Mouse (Mus musculus): Measurements from ENCODE around the gene Ptpa. TPM values are rescaled to one million over a fixed set of nuclear protein-coding genes. Genes with fewer than 3 reads are reported as not detected.

Gene Ptpa
- polyA plus RNA-seq, 1 experiment from 2014 or later: 86.7 TPM

DNA sequence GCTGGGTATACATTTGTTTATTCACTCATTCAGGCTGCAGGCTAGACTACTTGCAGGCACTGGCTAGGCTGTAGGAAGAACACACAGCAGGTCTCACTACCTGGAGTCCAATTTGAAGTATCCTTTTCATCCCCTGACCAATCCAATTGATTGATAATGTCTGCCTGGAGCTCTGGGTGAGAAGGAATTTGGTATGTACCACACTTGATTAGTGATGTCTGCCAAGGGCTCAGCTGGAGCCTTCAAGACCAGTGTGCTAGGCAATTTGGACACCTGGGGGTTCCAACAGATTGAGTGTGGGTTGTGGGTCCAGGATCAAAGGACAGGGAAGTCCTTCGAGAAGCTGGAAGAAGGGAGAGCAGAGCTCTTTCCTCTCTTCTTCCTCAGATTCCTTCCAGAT is 62.7 kb downstream of the Ptpa start:
- peaks cover 6% of the 10 kb centered on the region for H3K4me1 ChIP-seq (ENCODE audit: control insufficient read depth, insufficient read depth, low read length)
- H3K27me3 ChIP-seq (ENCODE audit: control insufficient read depth, insufficient read depth, low read length): no peaks in the 10 kb centered on the region
- no peak overlapping the region for H3K27ac ChIP-seq (replicated peaks; ENCODE audit: low read depth, low read length)
- no peak overlapping the region for H3K4me3 ChIP-seq (replicated peaks; ENCODE audit: low read depth, low read length)
- DNase-seq: no peak
- WGBS: 91% methylated on average over 1 of the region's 1 CpGs
- no peak for ATAC-seq (ENCODE audit: low FRiP score, low TSS enrichment)
- H3K36me3 ChIP-seq (ENCODE audit: control insufficient read depth, insufficient read depth, low read length): no peaks in the 10 kb centered on the region
- no peak overlapping the region for H3K4me2 ChIP-seq (ENCODE audit: low read length)
- H3K9ac ChIP-seq (replicated peaks; ENCODE audit: low read length): no peak overlapping the region
- no peaks in the 10 kb centered on the region for H3K9me3 ChIP-seq (ENCODE audit: control insufficient read depth, low read length)

DNA sequence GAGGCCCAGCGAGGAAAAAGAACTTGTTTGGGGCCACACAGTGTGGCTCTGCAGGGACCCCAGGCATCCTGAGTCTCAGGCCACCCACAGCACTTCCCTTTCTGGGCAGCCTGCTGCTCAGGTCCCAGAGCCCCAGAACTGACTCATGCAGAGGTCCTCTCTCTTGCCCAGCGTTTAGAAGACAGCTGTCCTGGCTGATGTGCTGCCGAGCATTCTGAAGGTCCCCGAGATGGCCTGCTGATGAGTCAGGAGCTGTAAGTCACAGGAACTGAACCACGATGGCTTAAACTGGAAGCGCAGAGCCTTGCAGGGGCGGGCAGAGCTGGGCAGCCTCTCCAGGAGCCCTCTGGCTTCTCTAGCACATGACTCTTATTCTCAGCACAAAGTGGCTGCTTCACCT is 71.8 kb downstream of the Ptpa start:
- WGBS: 34% methylated on average over 7 of the region's 7 CpGs
- no peak overlapping the region for H3K4me3 ChIP-seq (replicated peaks; ENCODE audit: low read depth, low read length)
- no peak overlapping the region for H3K27ac ChIP-seq (replicated peaks; ENCODE audit: low read depth, low read length)
- H3K4me1 ChIP-seq (ENCODE audit: control insufficient read depth, insufficient read depth, low read length): no peaks in the 10 kb centered on the region
- H3K9me3 ChIP-seq (ENCODE audit: control insufficient read depth, low read length): no peaks in the 10 kb centered on the region
- no peak overlapping the region for H3K4me2 ChIP-seq (ENCODE audit: low read length)
- H3K27me3 ChIP-seq (ENCODE audit: control insufficient read depth, insufficient read depth, low read length): no peaks in the 10 kb centered on the region
- DNase-seq (no peak), ATAC-seq (ENCODE audit: low FRiP score, low TSS enrichment) (no peak)
- H3K9ac ChIP-seq (replicated peaks; ENCODE audit: low read length): no peak overlapping the region
- H3K36me3 ChIP-seq (ENCODE audit: control insufficient read depth, insufficient read depth, low read length): no peaks in the 10 kb centered on the region

DNA sequence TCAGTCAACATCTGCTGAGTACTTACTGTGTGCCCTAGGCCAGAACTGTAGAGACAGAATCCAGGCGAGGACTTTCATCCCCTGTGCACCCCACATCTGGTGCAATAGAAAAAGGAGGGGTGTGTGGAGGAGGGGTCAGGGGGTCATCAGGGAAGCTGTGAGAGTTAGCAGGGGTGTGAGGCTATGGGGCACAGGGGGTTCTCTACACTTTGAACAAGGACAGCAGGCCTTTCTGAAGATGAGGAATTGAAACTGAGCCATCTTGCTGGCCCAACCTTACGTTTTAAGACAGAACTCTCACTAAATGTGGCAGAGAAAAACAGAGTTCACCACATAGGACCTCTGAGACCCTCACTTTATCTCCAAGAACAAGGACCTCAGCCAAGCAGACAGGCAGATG is 74.5 kb downstream of the Ptpa start:
- Histone ChIP-seq H3K9me3 (ENCODE audit: control insufficient read depth, low read length) (no peaks in the 10 kb centered on the region), H3K36me3 (ENCODE audit: control insufficient read depth, insufficient read depth, low read length) (no peaks in the 10 kb centered on the region), H3K27me3 (ENCODE audit: control insufficient read depth, insufficient read depth, low read length) (no peaks in the 10 kb centered on the region), H3K4me2 (ENCODE audit: low read length) (no peak overlapping the region), H3K27ac (replicated peaks; ENCODE audit: low read depth, low read length) (no peak overlapping the region), H3K9ac (replicated peaks; ENCODE audit: low read length) (no peak overlapping the region), H3K4me3 (replicated peaks; ENCODE audit: low read depth, low read length) (no peak overlapping the region), H3K4me1 (ENCODE audit: control insufficient read depth, insufficient read depth, low read length) (no peaks in the 10 kb centered on the region)
- no peak for DNase-seq
- ATAC-seq (ENCODE audit: low FRiP score, low TSS enrichment): no peak
- 89% methylated on average over 2 of the region's 2 CpGs for WGBS

DNA sequence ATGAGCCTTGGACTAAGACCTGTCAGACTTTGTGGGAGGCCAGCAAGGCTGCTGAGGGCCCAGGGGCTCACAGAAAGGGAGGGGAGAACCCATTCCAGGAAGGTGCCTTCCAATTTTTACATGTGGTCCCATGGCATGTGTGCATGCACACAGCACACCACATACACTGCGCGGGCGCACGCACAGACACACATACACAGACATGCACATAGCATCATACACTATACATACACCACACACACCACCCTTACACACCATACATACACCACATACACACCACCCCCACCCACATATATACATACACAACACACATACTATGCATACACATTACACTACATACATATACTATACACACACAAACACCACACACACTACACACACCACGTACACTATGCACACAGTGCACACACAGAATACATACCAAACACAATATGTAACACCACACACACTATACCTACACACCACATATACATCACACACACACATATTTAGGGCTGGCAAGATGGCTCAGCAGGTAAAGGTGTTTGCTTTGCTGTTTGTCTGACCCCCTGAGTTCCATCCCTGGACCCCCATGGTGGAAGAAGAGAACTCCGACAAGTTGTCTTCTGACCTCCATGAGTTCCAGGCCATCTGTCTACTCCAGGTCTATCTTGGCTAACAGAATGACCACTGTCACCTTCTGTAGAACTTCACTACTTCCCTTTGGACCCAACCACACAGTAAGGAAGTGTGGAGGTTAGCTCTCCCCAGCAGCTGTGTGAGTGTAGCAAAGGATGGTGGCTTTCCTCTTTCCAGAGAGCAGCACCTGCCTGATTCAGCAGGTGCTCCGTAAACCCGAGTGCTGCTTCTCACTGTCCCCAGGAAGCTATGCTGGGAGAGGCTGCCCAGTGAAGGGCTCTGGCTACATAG is 79.4 kb downstream of the Ptpa start:
- no peak overlapping the region for H3K4me3 ChIP-seq (replicated peaks; ENCODE audit: low read depth, low read length)
- 0 out of 2 replicates have a peak, but pooled peaks cover 3% of the 10 kb centered on the region for H3K4me1 ChIP-seq (ENCODE audit: control insufficient read depth, insufficient read depth, low read length)
- H3K9ac ChIP-seq (replicated peaks; ENCODE audit: low read length): no peak overlapping the region
- H3K9me3 ChIP-seq (ENCODE audit: control insufficient read depth, low read length): no peaks in the 10 kb centered on the region
- 76% methylated on average over 8 of the region's 8 CpGs for WGBS
- peak overlapping the region; percentile 62; the same call in 1 of the 2 replicates for H3K4me2 ChIP-seq (ENCODE audit: low read length)
- H3K27me3 ChIP-seq (ENCODE audit: control insufficient read depth, insufficient read depth, low read length): no peaks in the 10 kb centered on the region
- H3K36me3 ChIP-seq (ENCODE audit: control insufficient read depth, insufficient read depth, low read length): no peaks in the 10 kb centered on the region
- peak; percentile 26; the same call in 1 of the 2 replicates for ATAC-seq (ENCODE audit: low FRiP score, low TSS enrichment)
- H3K27ac ChIP-seq (replicated peaks; ENCODE audit: low read depth, low read length): no peak overlapping the region
- DNase-seq: no peak

GRCm38 (mm10) chr2:30495909-30496861 is 80.3 kb downstream of the Ptpa start:
- H3K4me2 ChIP-seq (ENCODE audit: low read length): peak overlapping the region; percentile 62
- WGBS: 25% methylated on average over 22 of the region's 22 CpGs
- peak overlapping the region; percentile 30 for H3K4me3 ChIP-seq (replicated peaks; ENCODE audit: low read depth, low read length)
- no peaks in the 10 kb centered on the region for H3K27me3 ChIP-seq (ENCODE audit: control insufficient read depth, insufficient read depth, low read length)
- H3K36me3 ChIP-seq (ENCODE audit: control insufficient read depth, insufficient read depth, low read length): no peaks in the 10 kb centered on the region
- ATAC-seq (ENCODE audit: low FRiP score, low TSS enrichment): peak; percentile 93
- no peak overlapping the region for H3K27ac ChIP-seq (replicated peaks; ENCODE audit: low read depth, low read length)
- 0 out of 2 replicates have a peak, but pooled peaks cover 3% of the 10 kb centered on the region for H3K4me1 ChIP-seq (ENCODE audit: control insufficient read depth, insufficient read depth, low read length)
- H3K9me3 ChIP-seq (ENCODE audit: control insufficient read depth, low read length): no peaks in the 10 kb centered on the region
- peak; percentile 90 for DNase-seq
- peak overlapping the region; percentile 22; the same call in 1 of the 2 replicates for H3K9ac ChIP-seq (replicated peaks; ENCODE audit: low read length)

Small RNA genes within 50 kb of the gene (microRNA-seq; reads per million reads assigned to microRNA genes)
- not detected for gene Gm47292

Other genes with a start within 250 kb of the Ptpa start
- 23.2 and 28.1 TPM in 2 replicates for gene Endog, start 244.5 kb upstream of the Ptpa start, polyA plus RNA-seq (2014; fragmentation: Nextera tagmentation; extraction: Ambion mirVana)
- 52.8 and 54.8 TPM in 2 replicates for gene Spout1, start 237.6 kb upstream of the Ptpa start, polyA plus RNA-seq (2014; fragmentation: Nextera tagmentation; extraction: Ambion mirVana)
- 15.3 and 17.1 TPM in 2 replicates for gene Kyat1, start 210.2 kb upstream of the Ptpa start, polyA plus RNA-seq (2014; fragmentation: Nextera tagmentation; extraction: Ambion mirVana)
- gene Lrrc8a, start 178.3 kb upstream of the Ptpa start, polyA plus RNA-seq (2014; fragmentation: Nextera tagmentation; extraction: Ambion mirVana): 66.0 and 70.9 TPM in 2 replicates
- 0.25 TPM in 1 of 2 replicates, not detected in the other for gene Gm28035, start 175.5 kb upstream of the Ptpa start, polyA plus RNA-seq (2014; fragmentation: Nextera tagmentation; extraction: Ambion mirVana)
- 4.9 and 6.0 TPM in 2 replicates for gene Phyhd1, start 149.8 kb upstream of the Ptpa start, polyA plus RNA-seq (2014; fragmentation: Nextera tagmentation; extraction: Ambion mirVana)
- not detected in 2 replicates for gene Gm28038, start 135.0 kb upstream of the Ptpa start, polyA plus RNA-seq (2014; fragmentation: Nextera tagmentation; extraction: Ambion mirVana)
- gene Dolk, start 129.7 kb upstream of the Ptpa start, polyA plus RNA-seq (2014; fragmentation: Nextera tagmentation; extraction: Ambion mirVana): 32.2 and 32.7 TPM in 2 replicates
- gene Nup188, start 129.6 kb upstream of the Ptpa start, polyA plus RNA-seq (2014; fragmentation: Nextera tagmentation; extraction: Ambion mirVana): 20.5 and 26.0 TPM in 2 replicates
- gene Sh3glb2, start 56.7 kb upstream of the Ptpa start, polyA plus RNA-seq (2014; fragmentation: Nextera tagmentation; extraction: Ambion mirVana): 129 and 183 TPM in 2 replicates
- 26.1 and 29.7 TPM in 2 replicates for gene Miga2, start 51.8 kb upstream of the Ptpa start, polyA plus RNA-seq (2014; fragmentation: Nextera tagmentation; extraction: Ambion mirVana)
- gene Dolpp1, start 23.8 kb upstream of the Ptpa start, polyA plus RNA-seq (2014; fragmentation: Nextera tagmentation; extraction: Ambion mirVana): 56.3 and 57.2 TPM in 2 replicates
- 22.2 and 24.0 TPM in 2 replicates for gene Crat, start 226 bp upstream of the Ptpa start, polyA plus RNA-seq (2014; fragmentation: Nextera tagmentation; extraction: Ambion mirVana)
- gene Ier5l, start 58.2 kb downstream of the Ptpa start, polyA plus RNA-seq (2014; fragmentation: Nextera tagmentation; extraction: Ambion mirVana): 3.7 and 4.3 TPM in 2 replicates
- 0.46 and 1.2 TPM in 2 replicates for gene Cstad, start 179.0 kb downstream of the Ptpa start, polyA plus RNA-seq (2014; fragmentation: Nextera tagmentation; extraction: Ambion mirVana)

All from midbrain, embryonic 14.5 days (tissue).